Mouse (Mus musculus): ENCODE results near the gene Epn1. TPM values are rescaled to one million over a fixed set of nuclear protein-coding genes. Genes with fewer than 3 reads are reported as not detected.

Epn1 gene
- polyA plus RNA-seq, 1 experiment, result not detected

GRCm38 (mm10) chr7:5125078-5125477, 45.0 kb downstream of the Epn1 start:
- Histone ChIP-seq H3K27ac (ENCODE audit: insufficient read depth, low read depth, low read length) (no peak overlapping the region), H3K4me3 (ENCODE audit: insufficient read depth, low read depth, low read length) (no peak overlapping the region), H3K4me1 (ENCODE audit: control insufficient read depth, insufficient read depth, low read length) (peaks cover 5% of the 10 kb centered on the region; the same call in 1 of the 2 replicates)
- TF ChIP-seq CTCF (IDR thresholded peaks at IDR 0.05; ENCODE audit: insufficient read depth, low read depth, low read length) (no peak), POLR2A (IDR thresholded peaks at IDR 0.05; ENCODE audit: insufficient read depth, low read depth, low read length) (no peak)
- 89% methylated on average over 8 of the region's 8 CpGs for WGBS

- Histone ChIP-seq H3K4me1 (ENCODE audit: control insufficient read depth, insufficient read depth, low read length) (peaks cover 5% of the 10 kb centered on the region; the same call in 1 of the 2 replicates), H3K27ac (ENCODE audit: insufficient read depth, low read depth, low read length) (no peak within 1 kb of the TSS), H3K4me3 (ENCODE audit: insufficient read depth, low read depth, low read length) (peak within 1 kb of the TSS; percentile 49)
- 20% methylated on average over 42 of the region's 42 CpGs for WGBS
- TF ChIP-seq CTCF (IDR thresholded peaks at IDR 0.05; ENCODE audit: insufficient read depth, low read depth, low read length) (peak; percentile 67), POLR2A (IDR thresholded peaks at IDR 0.05; ENCODE audit: insufficient read depth, low read depth, low read length) (no peak)
Observed at GRCm38 (mm10) chr7:5125549-5126406, 45.7 kb downstream of the Epn1 start, which contains the start of gene Rasl2-9. TSS of gene Rasl2-9 (minus strand) at chr7:5125950.

Other genes with a start within 250 kb of the Epn1 start
- gene Shisa7, start 235.5 kb upstream of the Epn1 start, polyA plus RNA-seq (2012; ENCODE audit: insufficient read depth, insufficient read length, low replicate concordance, missing spikeins), result 146 TPM in 1 of 2 replicates, not detected in the other
- gene Isoc2b, start 210.0 kb upstream of the Epn1 start, polyA plus RNA-seq (2012; ENCODE audit: insufficient read depth, insufficient read length, low replicate concordance, missing spikeins), result not detected in 2 replicates
- not detected in 2 replicates for gene Isoc2a, start 203.1 kb upstream of the Epn1 start, polyA plus RNA-seq (2012; ENCODE audit: insufficient read depth, insufficient read length, low replicate concordance, missing spikeins)
- not detected in 2 replicates for gene Gm36210, start 173.7 kb upstream of the Epn1 start, polyA plus RNA-seq (2012; ENCODE audit: insufficient read depth, insufficient read length, low replicate concordance, missing spikeins)
- not detected in 2 replicates for gene Zfp628, start 165.0 kb upstream of the Epn1 start, polyA plus RNA-seq (2012; ENCODE audit: insufficient read depth, insufficient read length, low replicate concordance, missing spikeins)
- not detected in 2 replicates for gene Nat14, start 158.2 kb upstream of the Epn1 start, polyA plus RNA-seq (2012; ENCODE audit: insufficient read depth, insufficient read length, low replicate concordance, missing spikeins)
- gene Ssc5d, start 154.4 kb upstream of the Epn1 start, polyA plus RNA-seq (2012; ENCODE audit: insufficient read depth, insufficient read length, low replicate concordance, missing spikeins), result not detected in 2 replicates
- not detected in 2 replicates for gene Sbk2, start 115.8 kb upstream of the Epn1 start, polyA plus RNA-seq (2012; ENCODE audit: insufficient read depth, insufficient read length, low replicate concordance, missing spikeins)
- gene Sbk3, start 109.1 kb upstream of the Epn1 start, polyA plus RNA-seq (2012; ENCODE audit: insufficient read depth, insufficient read length, low replicate concordance, missing spikeins), result not detected in 2 replicates
- not detected in 2 replicates for gene Zfp579, start 84.1 kb upstream of the Epn1 start, polyA plus RNA-seq (2012; ENCODE audit: insufficient read depth, insufficient read length, low replicate concordance, missing spikeins)
- not detected in 2 replicates for gene Zfp524, start 65.8 kb upstream of the Epn1 start, polyA plus RNA-seq (2012; ENCODE audit: insufficient read depth, insufficient read length, low replicate concordance, missing spikeins)
- not detected in 2 replicates for gene Fiz1, start 65.5 kb upstream of the Epn1 start, polyA plus RNA-seq (2012; ENCODE audit: insufficient read depth, insufficient read length, low replicate concordance, missing spikeins)
- not detected in 2 replicates for gene Gm44973, start 64.7 kb upstream of the Epn1 start, polyA plus RNA-seq (2012; ENCODE audit: insufficient read depth, insufficient read length, low replicate concordance, missing spikeins)
- gene Zfp865, start 59.9 kb upstream of the Epn1 start, polyA plus RNA-seq (2012; ENCODE audit: insufficient read depth, insufficient read length, low replicate concordance, missing spikeins), result not detected in 2 replicates
- not detected in 2 replicates for gene Ccdc106, start 59.7 kb upstream of the Epn1 start, polyA plus RNA-seq (2012; ENCODE audit: insufficient read depth, insufficient read length, low replicate concordance, missing spikeins)
- gene 4632433K11Rik, start 46.1 kb upstream of the Epn1 start, polyA plus RNA-seq (2012; ENCODE audit: insufficient read depth, insufficient read length, low replicate concordance, missing spikeins), result not detected in 2 replicates
- not detected in 2 replicates for gene Zfp784, start 41.8 kb upstream of the Epn1 start, polyA plus RNA-seq (2012; ENCODE audit: insufficient read depth, insufficient read length, low replicate concordance, missing spikeins)
- not detected in 2 replicates for gene Zfp580, start 28.7 kb upstream of the Epn1 start, polyA plus RNA-seq (2012; ENCODE audit: insufficient read depth, insufficient read length, low replicate concordance, missing spikeins)
- gene U2af2, start 18.1 kb upstream of the Epn1 start, polyA plus RNA-seq (2012; ENCODE audit: insufficient read depth, insufficient read length, low replicate concordance, missing spikeins), result 837 TPM in 1 of 2 replicates, not detected in the other
- gene Rfpl4, start 36.7 kb downstream of the Epn1 start, polyA plus RNA-seq (2012; ENCODE audit: insufficient read depth, insufficient read length, low replicate concordance, missing spikeins), result not detected in 2 replicates
- not detected in 2 replicates for gene Rasl2-9, start 45.7 kb downstream of the Epn1 start, polyA plus RNA-seq (2012; ENCODE audit: insufficient read depth, insufficient read length, low replicate concordance, missing spikeins)
- gene Vmn1r55, start 69.4 kb downstream of the Epn1 start, polyA plus RNA-seq (2012; ENCODE audit: insufficient read depth, insufficient read length, low replicate concordance, missing spikeins), result not detected in 2 replicates
- not detected in 2 replicates for gene Vmn1r56, start 116.5 kb downstream of the Epn1 start, polyA plus RNA-seq (2012; ENCODE audit: insufficient read depth, insufficient read length, low replicate concordance, missing spikeins)
- gene Vmn1r57, start 138.3 kb downstream of the Epn1 start, polyA plus RNA-seq (2012; ENCODE audit: insufficient read depth, insufficient read length, low replicate concordance, missing spikeins), result not detected in 2 replicates